Mouse (Mus musculus): Measurements from ENCODE around the gene Pi4k2a.

The Pi4k2a gene

GRCm38 (mm10) chr19:42137167-42137672, 47.0 kb downstream of the Pi4k2a start:
- DNase-seq, result no peak

GRCm38 (mm10) chr19:42138517-42139285, 48.4 kb downstream of the Pi4k2a start:
- no peak for DNase-seq

GRCm38 (mm10) chr19:42139724-42140517, 49.7 kb downstream of the Pi4k2a start:
- no peak for DNase-seq

- no peak for DNase-seq
Measured at GRCm38 (mm10) chr19:42141998-42142397, 51.7 kb downstream of the Pi4k2a start.

- no peak for DNase-seq
Measured at GRCm38 (mm10) chr19:42142757-42143156, 52.5 kb downstream of the Pi4k2a start.

GRCm38 (mm10) chr19:42144067-42144466, 53.8 kb downstream of the Pi4k2a start:
- DNase-seq, result no peak

GRCm38 (mm10) chr19:42144541-42145167, 54.4 kb downstream of the Pi4k2a start:
- peak; percentile 97 for DNase-seq

- no peak for DNase-seq
Measured at GRCm38 (mm10) chr19:42145210-42145609, 54.9 kb downstream of the Pi4k2a start.

GRCm38 (mm10) chr19:42145731-42146130, 55.5 kb downstream of the Pi4k2a start:
- peak; percentile 90 for DNase-seq

- peak; percentile 97 for DNase-seq
Measured at GRCm38 (mm10) chr19:42146276-42147010, 56.2 kb downstream of the Pi4k2a start.

- peak; percentile 99 for DNase-seq
Measured at GRCm38 (mm10) chr19:42147170-42147768, 57.0 kb downstream of the Pi4k2a start, which contains the start of gene Marveld1. Gene Marveld1, plus strand, starts transcription at chr19:42147400.

GRCm38 (mm10) chr19:42147769-42148568, 57.7 kb downstream of the Pi4k2a start:
- DNase-seq, result peak; percentile 98

- DNase-seq, result no peak
Measured at GRCm38 (mm10) chr19:42148569-42148860, 58.2 kb downstream of the Pi4k2a start.

- DNase-seq, result peak; percentile 99
Measured at GRCm38 (mm10) chr19:42151990-42152389, 61.7 kb downstream of the Pi4k2a start.

GRCm38 (mm10) chr19:42157493-42158237, 67.4 kb downstream of the Pi4k2a start:
- DNase-seq, result no peak

GRCm38 (mm10) chr19:42158246-42159017, 68.2 kb downstream of the Pi4k2a start:
- DNase-seq, result no peak

- DNase-seq, result no peak
Measured at GRCm38 (mm10) chr19:42163764-42164163, 73.5 kb downstream of the Pi4k2a start, which contains the start of gene Zfyve27. Gene Zfyve27, plus strand, starts transcription at chr19:42163951.

GRCm38 (mm10) chr19:42164188-42164587, 73.9 kb downstream of the Pi4k2a start:
- DNase-seq, result no peak

- no peak for DNase-seq
Measured at GRCm38 (mm10) chr19:42166130-42166529, 75.9 kb downstream of the Pi4k2a start.

GRCm38 (mm10) chr19:42166766-42167165, 76.5 kb downstream of the Pi4k2a start:
- no peak for DNase-seq

Measured in heart, adult 11 months (tissue).